Mouse (Mus musculus) urinary bladder, postnatal 36 days (tissue): ENCODE data around the gene Gapdhs.
A peak's percentile ranks its signal among the peaks of the same experiment; 100 is the strongest.
"Not testable (repeated sequence)": the region's sequence is repeated elsewhere in the genome, so short reads cannot be mapped to it uniquely, and the experiment has no call there.

Source experiments
- DNase-seq, 2 experiments: peaks; one replicate each; pipeline ENCODE4 v3.0.0; 2022; ENCODE audit warnings: low spot score in 2 of 2, mixed read lengths in 1 of 2

Gene Gapdhs

GRCm38 (mm10) chr7:30743617-30744016 is at the start of gene Gapdhs:
Gapdhs (minus strand) TSS chr7:30743681.
- DNase-seq = not testable (repeated sequence)

GRCm38 (mm10) chr7:30791921-30792320 is 48.4 kb upstream of the Gapdhs start:
- no peak for DNase-seq

- DNase-seq = no peak
Measured at GRCm38 (mm10) chr7:30790141-30790540, 46.7 kb upstream of the Gapdhs start.

- DNase-seq = no peak
Measured at GRCm38 (mm10) chr7:30787377-30788022, 44.0 kb upstream of the Gapdhs start, which contains the start of gene Krtdap. Krtdap (plus strand) TSS chr7:30787896.

GRCm38 (mm10) chr7:30785721-30786546 is 42.5 kb upstream of the Gapdhs start:
- DNase-seq = no peak

GRCm38 (mm10) chr7:30785154-30785553 is 41.7 kb upstream of the Gapdhs start:
- DNase-seq = no peak

- no peak for DNase-seq
Measured at GRCm38 (mm10) chr7:30782658-30783057, 39.2 kb upstream of the Gapdhs start.

- DNase-seq = no peak
Measured at GRCm38 (mm10) chr7:30781792-30782191, 38.3 kb upstream of the Gapdhs start.

- no peak for DNase-seq
Measured at GRCm38 (mm10) chr7:30777911-30778310, 34.4 kb upstream of the Gapdhs start.

GRCm38 (mm10) chr7:30777081-30777579 is 33.6 kb upstream of the Gapdhs start:
- no peak for DNase-seq

GRCm38 (mm10) chr7:30776104-30776503 is 32.6 kb upstream of the Gapdhs start:
- DNase-seq = peak; percentile 16 to 22

- peak in 1 of 2 experiments; percentile 48 for DNase-seq
Measured at GRCm38 (mm10) chr7:30769236-30769635, 25.8 kb upstream of the Gapdhs start.

GRCm38 (mm10) chr7:30766408-30766807 is 22.9 kb upstream of the Gapdhs start:
- DNase-seq = no peak

GRCm38 (mm10) chr7:30765173-30765572 is 21.7 kb upstream of the Gapdhs start:
- no peak for DNase-seq

GRCm38 (mm10) chr7:30763456-30763855 is 20.0 kb upstream of the Gapdhs start, which contains the start of gene Dmkn:
Dmkn (plus strand) TSS chr7:30763756.
- DNase-seq = no peak

GRCm38 (mm10) chr7:30761769-30762352 is 18.4 kb upstream of the Gapdhs start:
- DNase-seq = no peak

GRCm38 (mm10) chr7:30758853-30759252 is 15.4 kb upstream of the Gapdhs start:
- DNase-seq = no peak

- DNase-seq = no peak
Measured at GRCm38 (mm10) chr7:30757001-30757400, 13.5 kb upstream of the Gapdhs start.

- DNase-seq = peak in 1 of 2 experiments; percentile 26
Measured at GRCm38 (mm10) chr7:30751086-30751669, 7.7 kb upstream of the Gapdhs start, which contains the start of gene Sbsn. Sbsn (plus strand) TSS chr7:30751471.

GRCm38 (mm10) chr7:30749824-30750606 is 6.5 kb upstream of the Gapdhs start:
- DNase-seq = peak in 1 of 2 experiments; percentile 24
